Mouse (Mus musculus): ENCODE results near the gene Slc37a1. TPM values are rescaled to one million over a fixed set of nuclear protein-coding genes. Genes with fewer than 3 reads are reported as not detected.

Gene Slc37a1
- polyA plus RNA-seq, 1 experiment from 2014 or later, result 12.8 TPM

GRCm38 (mm10) chr17:31290859-31291258 lies 4.3 kb downstream of the Slc37a1 start:
- 72% methylated on average over 6 of the region's 6 CpGs for WGBS
- Histone ChIP-seq H3K36me3 (ENCODE audit: control insufficient read depth, insufficient read depth, low read length) (no peaks in the 10 kb centered on the region), H3K4me3 (replicated peaks; ENCODE audit: low read depth, low read length) (no peak overlapping the region), H3K9ac (replicated peaks; ENCODE audit: low read length) (no peak overlapping the region), H3K27ac (replicated peaks; ENCODE audit: low read depth, low read length) (no peak overlapping the region), H3K4me1 (ENCODE audit: control insufficient read depth, insufficient read depth, low read length) (peaks cover 10% of the 10 kb centered on the region), H3K9me3 (ENCODE audit: control insufficient read depth, low read length) (no peaks in the 10 kb centered on the region), H3K27me3 (ENCODE audit: control insufficient read depth, insufficient read depth, low read length) (no peaks in the 10 kb centered on the region; the same call in 1 of the 2 replicates), H3K4me2 (ENCODE audit: low read length) (no peak overlapping the region)
- no peak for DNase-seq
- no peak for ATAC-seq (ENCODE audit: low FRiP score, low TSS enrichment)

GRCm38 (mm10) chr17:31294363-31295214 lies 8.0 kb downstream of the Slc37a1 start:
- no peaks in the 10 kb centered on the region for H3K9me3 ChIP-seq (ENCODE audit: control insufficient read depth, low read length)
- H3K27ac ChIP-seq (replicated peaks; ENCODE audit: low read depth, low read length), result no peak overlapping the region
- H3K9ac ChIP-seq (replicated peaks; ENCODE audit: low read length), result no peak overlapping the region
- 86% methylated on average over 15 of the region's 15 CpGs for WGBS
- no peaks in the 10 kb centered on the region for H3K36me3 ChIP-seq (ENCODE audit: control insufficient read depth, insufficient read depth, low read length)
- ATAC-seq (ENCODE audit: low FRiP score, low TSS enrichment) (no peak), DNase-seq (no peak)
- H3K27me3 ChIP-seq (ENCODE audit: control insufficient read depth, insufficient read depth, low read length), result no peaks in the 10 kb centered on the region; the same call in 1 of the 2 replicates
- peak overlapping the region; percentile 94; the same call in 1 of the 2 replicates for H3K4me2 ChIP-seq (ENCODE audit: low read length)
- H3K4me3 ChIP-seq (replicated peaks; ENCODE audit: low read depth, low read length), result no peak overlapping the region
- H3K4me1 ChIP-seq (ENCODE audit: control insufficient read depth, insufficient read depth, low read length), result peaks cover 15% of the 10 kb centered on the region

GRCm38 (mm10) chr17:31295215-31295891 lies 8.8 kb downstream of the Slc37a1 start:
- Histone ChIP-seq H3K4me1 (ENCODE audit: control insufficient read depth, insufficient read depth, low read length) (peaks cover 15% of the 10 kb centered on the region), H3K4me3 (replicated peaks; ENCODE audit: low read depth, low read length) (peak overlapping the region; percentile 61), H3K4me2 (ENCODE audit: low read length) (peak overlapping the region; percentile 94), H3K9me3 (ENCODE audit: control insufficient read depth, low read length) (no peaks in the 10 kb centered on the region), H3K36me3 (ENCODE audit: control insufficient read depth, insufficient read depth, low read length) (no peaks in the 10 kb centered on the region), H3K27ac (replicated peaks; ENCODE audit: low read depth, low read length) (peak overlapping the region; percentile 82; the same call in 1 of the 2 replicates), H3K27me3 (ENCODE audit: control insufficient read depth, insufficient read depth, low read length) (no peaks in the 10 kb centered on the region; the same call in 1 of the 2 replicates), H3K9ac (replicated peaks; ENCODE audit: low read length) (peak overlapping the region; percentile 79)
- peak; percentile 67 for DNase-seq
- ATAC-seq (ENCODE audit: low FRiP score, low TSS enrichment), result peak; percentile 27; the same call in 1 of the 2 replicates
- 16% methylated on average over 25 of the region's 25 CpGs for WGBS

- Histone ChIP-seq H3K36me3 (ENCODE audit: control insufficient read depth, insufficient read depth, low read length) (no peaks in the 10 kb centered on the region), H3K9ac (replicated peaks; ENCODE audit: low read length) (peak overlapping the region; percentile 79), H3K27me3 (ENCODE audit: control insufficient read depth, insufficient read depth, low read length) (no peaks in the 10 kb centered on the region; the same call in 1 of the 2 replicates), H3K4me2 (ENCODE audit: low read length) (peak overlapping the region; percentile 94), H3K4me3 (replicated peaks; ENCODE audit: low read depth, low read length) (peak overlapping the region; percentile 61), H3K9me3 (ENCODE audit: control insufficient read depth, low read length) (no peaks in the 10 kb centered on the region), H3K4me1 (ENCODE audit: control insufficient read depth, insufficient read depth, low read length) (peaks cover 15% of the 10 kb centered on the region), H3K27ac (replicated peaks; ENCODE audit: low read depth, low read length) (peak overlapping the region; percentile 82)
- peak; percentile 74 for ATAC-seq (ENCODE audit: low FRiP score, low TSS enrichment)
- DNase-seq, result peak; percentile 83
- WGBS, result under 1% methylated on average over 64 of the region's 68 CpGs
Measured at GRCm38 (mm10) chr17:31295892-31296781, 9.5 kb downstream of the Slc37a1 start.

- ATAC-seq (ENCODE audit: low FRiP score, low TSS enrichment) (no peak), DNase-seq (no peak)
- Histone ChIP-seq H3K4me2 (ENCODE audit: low read length) (peak overlapping the region; percentile 94), H3K27ac (replicated peaks; ENCODE audit: low read depth, low read length) (no peak overlapping the region), H3K9me3 (ENCODE audit: control insufficient read depth, low read length) (no peaks in the 10 kb centered on the region), H3K4me3 (replicated peaks; ENCODE audit: low read depth, low read length) (peak overlapping the region; percentile 61), H3K27me3 (ENCODE audit: control insufficient read depth, insufficient read depth, low read length) (no peaks in the 10 kb centered on the region; the same call in 1 of the 2 replicates), H3K9ac (replicated peaks; ENCODE audit: low read length) (peak overlapping the region; percentile 79; the same call in 1 of the 2 replicates), H3K36me3 (ENCODE audit: control insufficient read depth, insufficient read depth, low read length) (no peaks in the 10 kb centered on the region), H3K4me1 (ENCODE audit: control insufficient read depth, insufficient read depth, low read length) (peaks cover 15% of the 10 kb centered on the region)
- 24% methylated on average over 7 of the region's 7 CpGs for WGBS
Measured at GRCm38 (mm10) chr17:31297521-31297939, 10.9 kb downstream of the Slc37a1 start.

GRCm38 (mm10) chr17:31298419-31299209 lies 12.0 kb downstream of the Slc37a1 start:
- Histone ChIP-seq H3K4me1 (ENCODE audit: control insufficient read depth, insufficient read depth, low read length) (peaks cover 15% of the 10 kb centered on the region), H3K27ac (replicated peaks; ENCODE audit: low read depth, low read length) (no peak overlapping the region), H3K9me3 (ENCODE audit: control insufficient read depth, low read length) (no peaks in the 10 kb centered on the region), H3K27me3 (ENCODE audit: control insufficient read depth, insufficient read depth, low read length) (no peaks in the 10 kb centered on the region; the same call in 1 of the 2 replicates), H3K4me3 (replicated peaks; ENCODE audit: low read depth, low read length) (no peak overlapping the region), H3K4me2 (ENCODE audit: low read length) (no peak overlapping the region), H3K9ac (replicated peaks; ENCODE audit: low read length) (no peak overlapping the region), H3K36me3 (ENCODE audit: control insufficient read depth, insufficient read depth, low read length) (no peaks in the 10 kb centered on the region)
- WGBS, result 92% methylated on average over 6 of the region's 6 CpGs
- no peak for ATAC-seq (ENCODE audit: low FRiP score, low TSS enrichment)
- no peak for DNase-seq

- Histone ChIP-seq H3K9me3 (ENCODE audit: control insufficient read depth, low read length) (no peaks in the 10 kb centered on the region), H3K4me3 (replicated peaks; ENCODE audit: low read depth, low read length) (no peak overlapping the region), H3K9ac (replicated peaks; ENCODE audit: low read length) (no peak overlapping the region), H3K36me3 (ENCODE audit: control insufficient read depth, insufficient read depth, low read length) (no peaks in the 10 kb centered on the region), H3K4me2 (ENCODE audit: low read length) (no peak overlapping the region), H3K27ac (replicated peaks; ENCODE audit: low read depth, low read length) (no peak overlapping the region), H3K4me1 (ENCODE audit: control insufficient read depth, insufficient read depth, low read length) (peaks cover 14% of the 10 kb centered on the region), H3K27me3 (ENCODE audit: control insufficient read depth, insufficient read depth, low read length) (no peaks in the 10 kb centered on the region; the same call in 1 of the 2 replicates)
- WGBS, result 86% methylated on average over 4 of the region's 4 CpGs
- DNase-seq (no peak), ATAC-seq (ENCODE audit: low FRiP score, low TSS enrichment) (no peak)
Measured at GRCm38 (mm10) chr17:31299981-31300380, 13.4 kb downstream of the Slc37a1 start.
